Mouse (Mus musculus): ENCODE data around the gene Nhlrc2. TPM values are rescaled to one million over a fixed set of nuclear protein-coding genes. Genes with fewer than 3 reads are reported as not detected.

Nhlrc2 gene
- polyA plus RNA-seq, 1 experiment from 2014 or later, result 16.2 TPM

DNA sequence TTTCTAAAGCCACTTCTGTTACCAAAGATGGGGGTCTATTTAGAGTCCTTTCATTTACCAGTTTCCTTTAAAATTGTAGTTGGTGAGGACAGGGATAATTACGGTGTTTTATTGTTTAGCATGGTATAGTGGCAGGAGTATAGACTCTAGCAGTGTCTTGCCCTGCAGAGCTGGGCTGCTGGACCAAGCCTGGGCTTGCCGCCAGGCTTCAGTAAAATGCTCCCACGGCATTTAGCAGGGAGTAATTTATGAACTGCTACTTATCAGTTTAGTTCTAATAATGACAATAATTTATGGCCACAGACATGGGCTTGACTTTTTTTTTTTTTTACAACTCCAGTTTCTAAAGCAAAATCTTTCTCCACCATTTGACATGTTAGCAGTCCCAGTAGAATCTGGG lies 51.9 kb downstream of the Nhlrc2 start:
- WGBS, result 84% methylated on average over 3 of the region's 3 CpGs
- Histone ChIP-seq H3K27me3 (ENCODE audit: control insufficient read depth, insufficient read depth, low read length) (no peaks in the 10 kb centered on the region), H3K4me3 (ENCODE audit: low read depth, low read length) (no peak overlapping the region), H3K27ac (replicated peaks; ENCODE audit: low read depth, low read length) (no peak overlapping the region), H3K9ac (replicated peaks; ENCODE audit: low read length) (no peak overlapping the region), H3K4me2 (ENCODE audit: low read depth, low read length) (no peak overlapping the region), H3K9me3 (replicated peaks; ENCODE audit: control insufficient read depth, low read length) (no peaks in the 10 kb centered on the region), H3K4me1 (ENCODE audit: control insufficient read depth, insufficient read depth, low read length) (no peaks in the 10 kb centered on the region), H3K36me3 (replicated peaks; ENCODE audit: control insufficient read depth, insufficient read depth, low read depth, low read length) (peaks cover 2% of the 10 kb centered on the region)
- no peak for DNase-seq (ENCODE audit: low spot score)
- no peak for ATAC-seq (replicated peaks; ENCODE audit: insufficient number of reproducible peaks, low FRiP score, low TSS enrichment, low read depth)

DNA sequence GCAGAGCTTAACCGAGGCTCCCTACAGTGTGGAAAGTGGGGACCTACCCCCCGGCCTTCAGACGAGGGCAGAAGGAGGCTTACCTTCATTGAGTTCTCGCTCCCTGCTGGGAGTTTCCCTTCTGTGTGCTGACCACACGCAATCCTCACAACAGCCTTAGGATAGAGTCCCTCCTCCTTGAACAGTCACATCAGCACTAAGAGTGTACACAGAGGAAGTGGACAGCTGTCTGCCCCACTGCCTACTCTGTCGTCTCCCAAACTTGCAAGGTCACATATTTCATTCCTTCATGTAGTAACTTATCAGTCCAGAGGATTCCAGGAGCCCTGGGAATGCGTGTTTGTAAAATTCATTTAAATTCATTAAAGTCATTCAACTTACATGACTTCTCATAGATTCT lies 52.7 kb downstream of the Nhlrc2 start:
- DNase-seq (ENCODE audit: low spot score) (no peak), ATAC-seq (replicated peaks; ENCODE audit: insufficient number of reproducible peaks, low FRiP score, low TSS enrichment, low read depth) (no peak)
- peaks cover 2% of the 10 kb centered on the region for H3K36me3 ChIP-seq (replicated peaks; ENCODE audit: control insufficient read depth, insufficient read depth, low read depth, low read length)
- H3K9ac ChIP-seq (replicated peaks; ENCODE audit: low read length), result no peak overlapping the region
- no peaks in the 10 kb centered on the region for H3K9me3 ChIP-seq (replicated peaks; ENCODE audit: control insufficient read depth, low read length)
- 83% methylated on average over 7 of the region's 7 CpGs for WGBS
- no peaks in the 10 kb centered on the region for H3K27me3 ChIP-seq (ENCODE audit: control insufficient read depth, insufficient read depth, low read length)
- H3K27ac ChIP-seq (replicated peaks; ENCODE audit: low read depth, low read length), result no peak overlapping the region
- no peak overlapping the region for H3K4me2 ChIP-seq (ENCODE audit: low read depth, low read length)
- H3K4me1 ChIP-seq (ENCODE audit: control insufficient read depth, insufficient read depth, low read length), result no peaks in the 10 kb centered on the region
- H3K4me3 ChIP-seq (ENCODE audit: low read depth, low read length), result no peak overlapping the region

DNA sequence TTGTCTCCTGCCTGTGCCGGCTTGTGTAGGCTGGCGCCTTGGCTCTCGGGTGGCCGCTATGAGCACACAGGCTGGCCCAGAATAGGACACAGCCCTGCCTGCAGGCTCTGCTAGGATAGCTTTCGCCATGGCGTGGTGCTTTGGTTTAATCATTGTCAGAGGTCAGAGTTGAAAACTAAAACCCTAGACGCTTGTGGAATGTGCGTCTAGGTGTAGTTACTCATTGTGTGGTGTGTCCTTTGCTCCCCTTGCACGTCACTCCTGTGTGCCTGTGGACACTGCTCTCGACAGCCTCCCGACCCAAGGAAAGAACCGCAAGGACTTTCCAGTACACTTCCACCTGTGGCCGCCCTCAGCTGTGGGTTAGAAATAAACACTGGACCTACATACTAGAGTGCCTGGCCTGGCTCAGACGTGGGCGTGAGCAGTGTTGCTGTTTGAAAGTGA lies 53.9 kb downstream of the Nhlrc2 start:
- Histone ChIP-seq H3K9ac (replicated peaks; ENCODE audit: low read length) (no peak overlapping the region), H3K4me2 (ENCODE audit: low read depth, low read length) (no peak overlapping the region), H3K4me1 (ENCODE audit: control insufficient read depth, insufficient read depth, low read length) (no peaks in the 10 kb centered on the region), H3K36me3 (replicated peaks; ENCODE audit: control insufficient read depth, insufficient read depth, low read depth, low read length) (peaks cover 2% of the 10 kb centered on the region), H3K27ac (replicated peaks; ENCODE audit: low read depth, low read length) (no peak overlapping the region), H3K9me3 (replicated peaks; ENCODE audit: control insufficient read depth, low read length) (no peaks in the 10 kb centered on the region), H3K27me3 (ENCODE audit: control insufficient read depth, insufficient read depth, low read length) (no peaks in the 10 kb centered on the region), H3K4me3 (ENCODE audit: low read depth, low read length) (no peak overlapping the region)
- ATAC-seq (replicated peaks; ENCODE audit: insufficient number of reproducible peaks, low FRiP score, low TSS enrichment, low read depth) (no peak), DNase-seq (ENCODE audit: low spot score) (no peak)
- 75% methylated on average over 15 of the region's 15 CpGs for WGBS

DNA sequence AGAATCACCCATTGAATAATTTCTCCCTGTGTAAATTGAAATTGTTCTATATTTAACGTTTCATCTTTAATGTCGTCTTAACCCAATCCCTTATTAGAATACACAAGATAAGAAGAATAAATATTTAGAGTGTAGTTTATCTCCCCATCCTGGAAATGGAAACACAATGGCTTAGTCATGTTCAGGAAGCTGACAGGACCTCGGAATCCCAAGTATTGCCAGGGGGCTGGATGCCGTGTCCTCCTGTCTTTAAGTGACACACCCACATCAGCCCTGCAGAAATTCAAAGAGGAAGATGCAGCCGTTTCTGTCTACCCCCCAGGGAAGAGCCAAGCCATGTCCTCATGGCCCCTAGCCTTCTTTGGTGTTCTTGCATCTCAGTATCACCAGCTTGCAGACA lies 60.9 kb downstream of the Nhlrc2 start:
- Histone ChIP-seq H3K4me3 (ENCODE audit: low read depth, low read length) (no peak overlapping the region), H3K27me3 (ENCODE audit: control insufficient read depth, insufficient read depth, low read length) (no peaks in the 10 kb centered on the region), H3K4me1 (ENCODE audit: control insufficient read depth, insufficient read depth, low read length) (no peaks in the 10 kb centered on the region), H3K4me2 (ENCODE audit: low read depth, low read length) (no peak overlapping the region), H3K36me3 (replicated peaks; ENCODE audit: control insufficient read depth, insufficient read depth, low read depth, low read length) (no peaks in the 10 kb centered on the region), H3K27ac (replicated peaks; ENCODE audit: low read depth, low read length) (no peak overlapping the region), H3K9ac (replicated peaks; ENCODE audit: low read length) (no peak overlapping the region), H3K9me3 (replicated peaks; ENCODE audit: control insufficient read depth, low read length) (no peaks in the 10 kb centered on the region)
- WGBS, result 51% methylated on average over 5 of the region's 5 CpGs
- no peak for DNase-seq (ENCODE audit: low spot score)
- ATAC-seq (replicated peaks; ENCODE audit: insufficient number of reproducible peaks, low FRiP score, low TSS enrichment, low read depth), result no peak

DNA sequence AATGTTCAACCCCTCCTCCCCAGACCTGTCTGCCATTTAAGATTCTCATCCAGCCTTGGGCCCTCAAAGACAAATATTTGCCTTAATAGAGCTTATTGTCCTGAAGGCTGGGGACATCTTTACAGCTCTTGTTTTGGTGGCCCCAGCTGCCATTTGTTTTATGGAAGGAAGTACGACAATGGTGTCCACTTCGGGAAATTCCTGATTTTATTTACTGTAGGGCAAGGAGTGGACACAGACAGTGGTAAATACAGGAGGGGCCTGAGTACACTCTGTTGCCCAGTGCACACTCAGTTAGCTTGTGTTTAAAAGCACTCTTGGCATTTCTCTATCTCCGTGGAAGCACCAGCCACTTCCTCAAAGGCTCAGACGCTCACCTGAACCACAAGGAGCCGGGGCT lies 66.1 kb downstream of the Nhlrc2 start:
- no peaks in the 10 kb centered on the region for H3K4me1 ChIP-seq (ENCODE audit: control insufficient read depth, insufficient read depth, low read length)
- no peaks in the 10 kb centered on the region for H3K27me3 ChIP-seq (ENCODE audit: control insufficient read depth, insufficient read depth, low read length)
- no peak overlapping the region for H3K4me3 ChIP-seq (ENCODE audit: low read depth, low read length)
- DNase-seq (ENCODE audit: low spot score) (no peak), ATAC-seq (replicated peaks; ENCODE audit: insufficient number of reproducible peaks, low FRiP score, low TSS enrichment, low read depth) (no peak)
- no peak overlapping the region for H3K9ac ChIP-seq (replicated peaks; ENCODE audit: low read length)
- no peak overlapping the region for H3K27ac ChIP-seq (replicated peaks; ENCODE audit: low read depth, low read length)
- H3K9me3 ChIP-seq (replicated peaks; ENCODE audit: control insufficient read depth, low read length), result no peaks in the 10 kb centered on the region
- no peak overlapping the region for H3K4me2 ChIP-seq (ENCODE audit: low read depth, low read length)
- no peaks in the 10 kb centered on the region for H3K36me3 ChIP-seq (replicated peaks; ENCODE audit: control insufficient read depth, insufficient read depth, low read depth, low read length)
- 88% methylated on average over 5 of the region's 5 CpGs for WGBS

DNA sequence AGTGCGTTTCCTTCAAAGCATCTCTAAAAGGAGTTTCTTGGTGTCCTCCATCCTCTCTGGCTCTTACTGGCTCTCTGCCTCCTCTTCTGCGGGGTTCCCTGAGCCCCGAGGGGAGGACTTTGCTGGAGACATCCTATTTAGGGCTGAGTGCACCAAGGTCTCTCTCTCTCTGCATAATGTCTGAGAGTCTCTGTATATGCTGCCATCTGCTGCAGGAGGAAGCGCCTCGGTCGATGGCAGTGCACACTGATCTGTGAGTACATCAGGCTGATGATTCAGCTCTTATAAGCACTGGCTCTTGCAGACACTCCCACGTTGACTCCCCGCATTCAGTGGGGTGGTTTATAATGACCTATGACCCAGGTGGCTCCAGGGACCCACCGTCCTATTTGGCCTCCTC lies 70.8 kb downstream of the Nhlrc2 start:
- DNase-seq (ENCODE audit: low spot score) (no peak), ATAC-seq (replicated peaks; ENCODE audit: insufficient number of reproducible peaks, low FRiP score, low TSS enrichment, low read depth) (no peak)
- 68% methylated on average over 9 of the region's 9 CpGs for WGBS
- no peak overlapping the region for H3K4me2 ChIP-seq (ENCODE audit: low read depth, low read length)
- H3K4me1 ChIP-seq (ENCODE audit: control insufficient read depth, insufficient read depth, low read length), result no peaks in the 10 kb centered on the region
- no peaks in the 10 kb centered on the region for H3K27me3 ChIP-seq (ENCODE audit: control insufficient read depth, insufficient read depth, low read length)
- no peaks in the 10 kb centered on the region for H3K36me3 ChIP-seq (replicated peaks; ENCODE audit: control insufficient read depth, insufficient read depth, low read depth, low read length)
- no peak overlapping the region for H3K9ac ChIP-seq (replicated peaks; ENCODE audit: low read length)
- H3K27ac ChIP-seq (replicated peaks; ENCODE audit: low read depth, low read length), result no peak overlapping the region
- no peaks in the 10 kb centered on the region for H3K9me3 ChIP-seq (replicated peaks; ENCODE audit: control insufficient read depth, low read length)
- no peak overlapping the region for H3K4me3 ChIP-seq (ENCODE audit: low read depth, low read length)

DNA sequence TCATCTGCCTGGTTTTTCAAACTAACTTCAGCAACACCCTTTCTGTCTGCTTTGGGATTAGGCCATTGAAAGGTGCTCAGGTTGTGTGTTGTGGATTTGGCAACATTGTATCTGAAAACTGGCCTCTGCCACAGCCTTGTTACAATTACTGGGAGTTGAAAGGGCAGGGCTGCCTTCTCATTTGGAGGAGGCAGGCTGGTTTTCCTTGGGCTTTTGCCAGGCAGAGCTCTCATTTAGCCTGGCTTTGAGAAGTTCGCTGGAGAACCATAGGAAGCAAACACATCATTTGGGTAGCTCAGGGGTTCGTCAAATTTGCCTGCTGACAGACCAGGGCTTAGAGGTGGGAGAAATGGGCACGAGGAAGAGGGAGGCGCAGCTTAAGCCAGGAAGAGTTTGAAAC lies 71.5 kb downstream of the Nhlrc2 start:
- Histone ChIP-seq H3K9me3 (replicated peaks; ENCODE audit: control insufficient read depth, low read length) (no peaks in the 10 kb centered on the region), H3K4me2 (ENCODE audit: low read depth, low read length) (no peak overlapping the region), H3K4me3 (ENCODE audit: low read depth, low read length) (no peak overlapping the region), H3K4me1 (ENCODE audit: control insufficient read depth, insufficient read depth, low read length) (no peaks in the 10 kb centered on the region), H3K27ac (replicated peaks; ENCODE audit: low read depth, low read length) (no peak overlapping the region), H3K9ac (replicated peaks; ENCODE audit: low read length) (no peak overlapping the region), H3K36me3 (replicated peaks; ENCODE audit: control insufficient read depth, insufficient read depth, low read depth, low read length) (no peaks in the 10 kb centered on the region), H3K27me3 (ENCODE audit: control insufficient read depth, insufficient read depth, low read length) (no peaks in the 10 kb centered on the region)
- 76% methylated on average over 4 of the region's 4 CpGs for WGBS
- no peak for DNase-seq (ENCODE audit: low spot score)
- no peak for ATAC-seq (replicated peaks; ENCODE audit: insufficient number of reproducible peaks, low FRiP score, low TSS enrichment, low read depth)

DNA sequence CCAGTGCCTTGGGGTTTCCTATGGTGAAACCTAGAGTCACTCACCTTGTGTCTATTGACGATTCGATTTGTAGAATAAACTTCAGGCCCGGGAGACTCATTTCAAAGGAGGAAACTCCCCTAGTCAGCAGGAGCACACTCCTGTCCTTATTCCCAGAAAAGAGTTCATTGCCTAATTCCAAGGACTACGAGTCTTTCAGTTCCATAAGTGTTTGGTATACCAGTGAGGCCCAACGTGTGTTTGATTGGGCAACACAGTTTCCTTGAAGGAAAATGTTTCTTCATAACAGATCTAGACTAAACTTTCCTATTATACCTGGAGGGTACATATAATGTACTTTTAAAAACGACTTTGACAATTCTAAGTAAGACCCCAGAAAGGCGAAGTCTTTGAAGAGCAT lies 73.8 kb downstream of the Nhlrc2 start:
- Histone ChIP-seq H3K4me2 (ENCODE audit: low read depth, low read length) (no peak overlapping the region), H3K27me3 (ENCODE audit: control insufficient read depth, insufficient read depth, low read length) (no peaks in the 10 kb centered on the region), H3K9me3 (replicated peaks; ENCODE audit: control insufficient read depth, low read length) (no peaks in the 10 kb centered on the region), H3K36me3 (replicated peaks; ENCODE audit: control insufficient read depth, insufficient read depth, low read depth, low read length) (no peaks in the 10 kb centered on the region), H3K27ac (replicated peaks; ENCODE audit: low read depth, low read length) (no peak overlapping the region), H3K9ac (replicated peaks; ENCODE audit: low read length) (no peak overlapping the region), H3K4me3 (ENCODE audit: low read depth, low read length) (no peak overlapping the region), H3K4me1 (ENCODE audit: control insufficient read depth, insufficient read depth, low read length) (no peaks in the 10 kb centered on the region)
- DNase-seq (ENCODE audit: low spot score), result no peak
- no peak for ATAC-seq (replicated peaks; ENCODE audit: insufficient number of reproducible peaks, low FRiP score, low TSS enrichment, low read depth)
- WGBS, result 89% methylated on average over 7 of the region's 7 CpGs
